Mouse (Mus musculus) cerebellum, postnatal 14 days (tissue): ENCODE measurements at regions not wholly inside any gene's neighbourhood (a gene's known extent, or its start where the extent isn't known, plus 50 kb on each side); places are given as distances from the start of the nearest gene placed in this dataset.
A peak's percentile ranks its signal among the peaks of the same experiment; 100 is the strongest.
"Not testable (repeated sequence)": the region's sequence is repeated elsewhere in the genome, so short reads cannot be mapped to it uniquely, and the experiment has no call there.

Experiments used
- DNase-seq, 2 experiments: peaks; one replicate each; pipeline ENCODE4 v3.0.0; 2021; ENCODE audit warnings: mixed read lengths in 2 of 2

DNA sequence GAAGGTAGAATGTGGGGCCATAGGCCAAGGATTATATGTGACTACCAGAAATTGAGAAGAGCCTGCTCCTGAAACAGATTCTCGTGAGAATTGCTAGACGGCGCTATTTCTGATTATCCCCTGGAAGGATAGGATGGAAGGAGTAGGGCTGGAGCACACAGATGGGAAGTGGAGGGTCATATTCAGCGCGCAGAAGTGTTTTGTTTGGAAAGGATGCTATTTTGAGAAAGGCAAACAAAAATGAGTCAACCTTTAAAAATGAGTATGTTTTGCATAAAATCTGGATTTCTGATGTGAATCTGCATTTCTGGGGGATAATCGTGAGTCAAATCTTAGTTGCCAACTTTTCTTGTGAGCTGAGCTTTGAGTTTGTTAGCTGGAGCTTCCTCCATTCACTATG lies 58.1 kb upstream of the Fshb start:
- no peak for DNase-seq

DNA sequence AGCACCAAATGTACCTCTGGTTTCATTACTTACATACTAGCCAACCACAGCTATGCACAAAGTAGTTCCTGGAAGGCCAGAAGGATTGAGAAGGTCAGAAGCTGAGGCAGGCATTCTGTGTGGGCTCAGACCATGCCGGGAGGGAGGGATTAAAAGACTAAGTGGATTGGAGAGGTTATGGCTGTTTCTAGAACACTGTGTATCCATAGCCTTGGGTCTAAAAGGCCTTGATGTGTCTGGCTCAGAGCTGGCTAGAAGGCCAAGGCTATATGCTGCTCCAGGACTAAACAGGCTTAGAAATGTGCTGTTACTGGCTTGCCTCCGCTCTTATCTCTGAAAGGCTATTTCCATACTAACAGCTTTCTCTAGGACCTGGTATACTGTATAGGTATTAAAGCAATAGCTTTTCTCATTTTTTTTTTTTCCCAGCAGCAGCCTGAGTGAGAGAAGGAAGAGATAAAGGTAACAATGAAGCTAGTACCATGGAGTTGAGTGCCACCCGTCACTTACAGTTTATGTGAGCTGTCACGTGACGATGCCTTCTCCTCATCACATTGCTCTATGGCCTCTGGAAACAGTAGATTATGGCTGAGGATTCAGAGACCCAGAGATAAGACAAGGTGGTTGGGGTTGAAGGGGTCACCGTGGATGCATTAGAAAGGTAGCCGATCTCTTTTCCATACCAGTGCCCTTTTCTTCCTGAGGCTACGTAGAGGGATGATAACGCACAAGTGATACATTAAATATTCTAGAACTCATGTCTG lies 59.4 kb upstream of the Fshb start:
- DNase-seq: no peak

DNA sequence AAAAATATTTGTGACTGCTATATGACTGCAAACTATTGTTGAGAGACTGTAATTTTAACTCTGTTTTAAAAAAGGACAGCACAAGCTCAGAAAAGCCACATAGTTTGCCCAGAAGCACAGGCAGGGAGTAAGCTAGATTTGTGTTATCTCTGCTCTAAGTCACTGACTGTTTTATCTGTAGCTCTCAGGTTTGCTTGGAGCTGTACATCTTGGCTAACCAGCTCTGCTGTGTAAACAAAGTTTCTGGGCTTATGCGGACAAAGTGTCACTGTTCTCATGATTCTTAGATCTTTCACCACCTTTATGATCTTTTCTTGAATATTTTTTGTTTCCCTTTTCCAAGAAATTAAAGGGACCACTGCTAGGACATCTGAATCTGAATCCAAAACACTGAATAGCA lies 60.2 kb upstream of the Fshb start:
- DNase-seq: no peak

DNA sequence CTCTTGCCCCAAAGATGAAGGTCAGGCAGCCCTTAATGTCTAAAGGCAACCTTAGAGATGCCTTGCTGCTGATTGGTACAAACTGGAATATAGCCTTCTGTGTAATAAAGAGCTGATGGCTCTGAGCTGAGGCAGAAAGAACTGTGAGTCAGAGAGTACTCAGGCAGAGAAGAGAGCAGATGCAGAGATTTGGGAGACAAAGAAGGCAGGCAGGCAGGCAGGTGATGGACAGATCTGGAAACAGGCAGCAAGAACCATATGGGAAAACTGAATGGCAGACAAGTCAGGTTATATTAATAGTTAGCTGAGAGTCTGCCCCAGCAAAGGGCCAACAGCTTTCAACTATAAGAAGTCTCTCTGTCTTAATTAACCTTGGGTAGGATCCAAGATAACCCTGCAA lies 73.7 kb upstream of the Fshb start:
- no peak for DNase-seq

DNA sequence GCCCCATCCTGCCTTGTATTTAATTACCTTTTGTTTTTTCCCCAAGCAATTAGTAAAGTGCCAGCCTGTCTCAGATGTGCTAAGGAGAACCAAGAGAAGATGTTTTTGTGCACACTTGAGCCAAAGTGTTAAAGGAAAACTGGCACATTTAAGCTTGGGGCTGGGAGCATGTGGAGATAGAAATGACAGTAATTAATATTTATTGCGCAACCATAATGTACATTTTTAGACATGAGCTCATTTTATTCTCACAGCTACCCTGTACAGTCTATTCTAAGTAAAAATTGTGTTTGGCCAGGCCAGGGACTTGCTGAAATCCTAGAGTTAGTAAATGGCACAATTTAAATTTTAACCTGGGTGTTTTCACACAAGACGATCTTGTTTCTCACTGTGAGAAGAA lies 89.9 kb upstream of the Fshb start:
- no peak for DNase-seq

DNA sequence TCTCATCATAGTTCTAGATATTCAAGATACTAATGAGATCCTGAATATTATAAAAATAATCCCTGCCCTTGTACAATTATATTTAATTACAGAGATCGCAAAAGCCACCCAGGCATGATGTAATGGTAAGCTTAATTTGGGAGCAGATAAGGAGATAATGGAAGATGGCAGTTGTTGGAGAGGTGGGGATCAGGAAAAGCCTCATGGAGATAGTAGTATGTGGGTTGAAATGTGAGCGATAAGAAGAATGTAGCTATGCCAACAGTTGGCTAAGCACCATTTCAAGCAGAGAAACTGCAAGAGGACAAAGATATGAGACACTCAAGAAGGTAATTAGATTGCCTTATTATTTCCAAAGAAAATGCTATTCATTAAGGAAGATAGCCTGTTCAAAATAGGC lies 90.4 kb upstream of the Fshb start:
- DNase-seq: no peak

DNA sequence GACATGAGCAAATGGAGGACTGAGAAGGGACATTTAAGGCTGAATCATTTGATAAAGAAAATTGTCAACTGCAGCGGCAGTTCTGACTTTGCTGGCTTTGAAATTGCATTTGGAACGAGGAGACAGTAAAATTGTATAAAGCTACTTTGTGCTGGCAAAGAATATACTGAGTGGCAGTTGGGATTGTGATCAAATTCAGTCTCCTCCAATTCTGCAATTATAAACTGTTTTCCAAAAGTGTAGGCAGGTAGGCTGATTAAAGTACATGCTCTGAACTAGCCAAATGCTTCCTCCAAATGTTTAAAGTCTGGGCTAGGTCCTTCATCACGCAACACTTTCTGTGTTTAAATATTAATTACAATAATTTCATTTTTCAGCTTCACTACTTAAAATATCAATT lies 90.9 kb upstream of the Fshb start:
- DNase-seq: no peak

DNA sequence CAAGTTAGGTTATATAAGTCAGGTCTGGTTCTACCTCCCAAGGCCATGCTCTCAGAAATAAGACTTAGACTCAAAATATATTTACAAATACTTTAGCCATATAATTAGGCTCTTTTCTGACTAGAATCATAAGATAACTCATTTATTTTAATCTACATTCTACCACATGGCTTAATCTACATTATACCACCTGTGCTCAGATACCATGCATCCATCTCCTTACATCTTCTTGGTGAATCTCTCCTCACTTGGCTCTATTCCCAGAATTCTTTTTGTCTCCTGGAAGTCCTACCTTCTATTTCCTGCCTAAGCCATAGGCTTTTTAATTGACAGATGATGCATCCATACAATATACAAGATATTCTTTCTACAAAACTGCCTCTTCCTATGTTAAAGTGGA lies 92.4 kb upstream of the Fshb start:
- no peak for DNase-seq

DNA sequence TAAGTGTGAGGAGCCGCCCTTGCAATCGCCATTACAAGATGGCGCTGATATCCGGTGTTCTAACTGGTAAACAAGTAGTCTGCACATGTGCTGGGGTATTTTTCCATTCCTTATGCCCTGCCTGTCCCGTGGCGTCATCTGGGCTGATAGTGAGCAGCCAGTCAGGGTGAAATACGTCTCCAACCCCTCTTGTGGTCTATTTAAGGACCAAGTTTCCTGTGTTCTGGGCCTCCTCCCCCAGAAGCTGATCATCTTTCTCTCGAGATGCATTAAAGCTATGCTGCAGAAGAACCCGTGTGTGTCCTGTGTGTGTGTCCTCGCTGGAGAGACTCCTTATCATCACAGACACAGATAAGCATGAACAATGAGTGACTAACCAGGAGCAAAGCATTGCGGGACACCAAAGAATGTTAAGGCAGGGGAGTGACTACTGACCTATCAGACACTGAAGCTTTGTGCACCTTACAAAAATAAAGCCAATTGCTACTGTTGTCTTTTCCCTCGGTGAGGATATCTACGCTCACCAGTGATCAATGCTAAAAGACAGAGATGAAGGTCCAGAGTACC lies 99.5 kb upstream of the Fshb start:
- not testable (repeated sequence) for DNase-seq

DNA sequence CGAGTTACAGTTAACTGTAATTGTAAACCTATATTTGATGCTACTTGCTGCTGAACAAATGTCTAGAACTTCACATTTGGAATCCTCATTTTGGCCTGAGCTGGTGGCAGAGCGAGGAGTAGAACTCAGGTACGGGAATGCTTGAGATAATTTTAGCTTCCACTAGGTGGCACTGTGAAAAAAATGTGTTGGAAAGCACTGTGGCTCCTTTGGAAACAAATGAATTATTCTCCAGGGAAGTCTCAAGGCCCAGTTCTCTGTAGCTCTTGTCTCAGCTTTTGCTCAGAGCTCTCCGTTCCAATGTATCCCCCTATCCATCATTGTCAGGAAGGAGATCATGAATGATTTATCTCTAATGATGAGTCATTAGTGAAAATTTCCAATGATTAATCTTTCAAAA lies 114.7 kb upstream of the Kcna4 start:
- DNase-seq: peak; percentile 26 to 44

DNA sequence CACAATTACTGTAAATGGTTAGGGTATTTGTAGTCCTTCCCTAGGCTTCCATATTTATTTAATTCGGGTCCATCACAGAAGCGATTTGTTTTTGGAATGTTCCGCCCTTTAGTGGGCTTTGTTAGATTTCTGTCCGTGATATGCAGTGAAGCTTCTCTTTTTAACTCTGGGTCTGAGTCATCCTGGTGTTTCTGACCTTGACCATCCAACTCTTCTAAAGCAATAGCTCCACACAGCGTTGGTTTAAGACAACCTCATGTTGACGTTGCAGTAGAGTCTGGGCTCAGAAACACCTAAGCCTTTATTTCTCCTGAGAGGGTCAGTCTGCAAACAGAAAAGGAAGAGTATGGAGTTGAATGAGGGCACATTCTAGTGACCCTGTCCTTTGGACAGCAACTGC lies 107.4 kb upstream of the Kcna4 start:
- DNase-seq: no peak

DNA sequence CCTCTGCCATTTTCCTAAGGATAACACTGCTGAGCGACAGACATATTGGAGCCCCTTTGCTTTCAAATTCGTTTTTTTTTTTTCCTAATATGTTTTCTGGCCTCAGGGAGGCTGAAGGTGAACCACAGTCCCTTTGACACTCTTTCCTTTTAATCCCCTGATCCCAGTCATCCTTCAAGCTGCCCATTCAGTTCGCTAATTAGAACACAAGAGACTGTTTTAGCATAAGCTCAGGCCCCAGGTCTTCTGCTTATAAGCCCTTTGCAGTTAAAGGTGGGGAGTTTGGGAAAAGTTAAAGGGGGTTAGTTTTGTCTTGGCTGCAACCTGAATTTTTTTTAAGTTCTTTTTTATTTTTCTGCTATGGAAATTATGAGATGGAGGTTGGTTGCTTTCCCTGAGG lies 105.6 kb upstream of the Kcna4 start:
- no peak for DNase-seq

DNA sequence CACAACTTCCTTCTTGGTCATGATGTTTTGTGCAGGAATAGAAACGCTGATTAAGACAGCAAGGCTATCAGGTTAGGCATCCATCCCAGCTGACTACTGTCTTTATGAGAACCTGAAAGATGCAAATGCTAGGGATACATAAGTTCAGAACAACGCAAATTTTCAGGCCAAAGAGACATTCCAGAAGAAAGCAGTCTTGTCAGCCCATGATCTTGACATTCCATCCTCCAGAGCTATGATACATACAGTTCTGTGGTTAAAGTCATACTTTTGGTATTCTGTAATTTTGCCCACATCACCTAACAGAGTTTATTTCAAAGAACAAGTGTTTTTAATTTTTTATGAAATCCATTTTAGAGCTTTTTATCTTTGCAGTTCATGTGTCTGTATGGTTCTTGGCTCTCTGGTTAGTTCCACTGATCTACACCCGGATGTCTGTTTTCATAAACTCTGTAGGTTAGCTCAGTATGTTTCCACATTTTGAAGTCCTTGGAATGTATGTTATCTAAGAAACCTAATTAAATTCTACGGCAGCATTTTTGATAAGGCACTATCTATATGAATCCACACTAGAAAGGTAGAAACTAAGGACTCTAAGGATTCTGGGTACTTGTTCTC lies 88.5 kb upstream of the Kcna4 start:
- no peak for DNase-seq

DNA sequence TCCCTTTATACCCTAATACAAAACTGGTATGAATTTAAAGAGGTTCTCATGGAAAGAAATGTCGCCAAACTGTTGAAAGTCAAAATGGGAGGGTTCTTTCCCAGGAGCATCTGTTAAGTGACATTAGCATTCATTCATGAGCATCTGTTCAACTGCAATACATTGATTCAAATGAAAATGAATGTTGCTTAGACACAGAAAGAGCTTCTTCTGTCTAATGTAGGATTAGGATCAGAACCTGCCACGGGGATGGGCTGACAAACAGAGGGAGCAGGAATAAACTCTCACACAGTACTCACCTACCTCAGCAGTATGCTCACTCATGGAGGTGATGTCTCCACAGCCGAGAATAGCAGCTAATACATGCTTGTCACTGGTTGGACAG lies 88.0 kb upstream of the Kcna4 start:
- DNase-seq: no peak

DNA sequence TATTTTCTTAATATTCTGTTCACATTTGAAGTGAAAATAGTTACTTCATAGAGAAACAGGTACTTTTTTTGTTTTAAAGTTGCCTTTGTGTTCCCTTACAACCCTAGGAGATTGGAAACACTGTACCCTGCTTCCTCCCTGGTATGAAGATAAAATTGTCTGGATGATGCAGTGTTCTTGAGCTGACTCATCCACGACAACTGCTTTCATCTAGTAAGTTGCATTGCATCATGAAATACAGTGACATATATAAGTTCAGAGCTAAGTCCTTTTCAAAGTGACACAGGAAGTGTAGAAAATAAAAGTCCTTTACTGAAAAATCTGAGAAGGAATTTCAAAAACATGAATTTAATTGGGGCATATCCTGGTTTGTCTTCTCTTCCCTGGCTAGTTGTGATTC lies 68.9 kb upstream of the Kcna4 start:
- DNase-seq: no peak

DNA sequence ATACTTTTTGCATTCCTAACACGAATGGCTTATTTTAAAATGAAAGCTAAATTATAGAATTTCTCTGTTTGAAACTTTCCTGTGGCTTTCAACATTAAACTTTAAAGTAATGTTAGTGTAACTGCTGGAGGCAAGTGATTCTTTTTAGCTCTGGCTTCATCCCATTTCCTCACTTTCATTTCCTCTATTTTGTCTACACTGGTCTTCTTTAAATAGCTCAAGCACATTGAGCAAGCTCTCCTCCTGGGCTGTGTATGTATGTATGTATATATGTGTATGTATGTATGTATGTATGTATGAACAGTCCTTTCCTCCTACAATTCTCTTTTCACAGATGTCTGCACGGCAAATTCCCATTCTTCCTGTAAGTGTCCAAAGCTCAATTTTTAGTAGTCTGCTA lies 65.8 kb upstream of the Kcna4 start:
- no peak for DNase-seq

DNA sequence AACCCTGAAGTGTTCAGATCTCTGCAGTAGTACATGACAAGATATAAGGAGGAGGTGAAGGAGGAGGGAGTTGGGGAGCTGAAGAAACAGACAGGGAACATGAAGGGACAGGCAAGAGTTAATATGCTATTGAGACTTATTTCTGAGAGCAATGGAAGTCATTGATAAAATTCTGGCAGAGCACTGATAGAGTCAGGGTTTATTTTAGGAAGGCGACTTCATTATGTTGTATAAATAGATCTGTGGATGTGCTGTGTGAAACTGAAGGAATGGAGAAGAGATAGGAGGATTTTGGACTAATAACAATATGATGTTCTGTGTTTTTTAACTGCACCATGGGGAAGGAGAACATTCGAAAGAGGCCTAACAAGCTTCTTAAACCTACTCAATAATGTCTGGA lies 63.0 kb upstream of the Kcna4 start:
- no peak for DNase-seq

DNA sequence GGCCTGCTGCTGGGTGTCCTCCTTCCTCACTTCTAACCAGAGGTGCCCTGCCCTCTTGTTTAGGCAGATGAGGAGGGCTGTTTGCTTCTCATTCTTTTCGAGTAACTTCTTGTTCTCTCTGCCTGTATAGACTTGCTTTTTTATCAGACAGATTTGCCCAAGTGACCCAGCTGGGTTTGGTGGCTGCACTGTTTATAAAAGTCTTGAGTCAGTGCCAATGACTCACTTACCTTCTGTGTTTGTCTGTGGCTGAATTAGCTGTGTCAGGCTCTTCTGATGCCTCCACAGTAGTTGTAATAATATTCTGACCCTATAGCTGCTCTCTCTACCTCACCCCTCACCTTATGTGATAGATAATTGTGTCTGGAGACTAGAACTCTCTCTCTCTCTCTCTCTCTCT lies 62.2 kb upstream of the Kcna4 start:
- DNase-seq: no peak

DNA sequence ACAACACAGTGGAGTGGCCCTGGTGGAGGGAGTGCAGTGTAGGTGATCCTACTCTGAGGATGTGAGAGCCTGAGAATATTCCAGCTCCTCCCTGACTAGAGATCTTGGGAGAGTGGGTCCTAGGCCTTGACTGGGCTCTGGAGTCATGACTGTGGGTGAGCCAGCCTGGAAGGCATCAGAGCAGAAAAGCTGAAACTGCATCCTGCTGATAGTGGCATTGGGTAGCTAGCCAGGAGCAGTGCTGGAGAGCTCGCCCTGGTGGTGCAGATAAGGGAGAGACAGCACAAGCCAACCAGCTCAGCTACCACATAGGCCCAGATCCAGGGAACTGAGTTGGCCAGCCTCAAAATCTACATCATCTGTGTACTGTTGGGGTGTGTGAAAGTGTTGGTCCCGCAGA lies 58.8 kb upstream of the Kcna4 start:
- peak in 1 of 2 experiments; percentile 1 for DNase-seq

DNA sequence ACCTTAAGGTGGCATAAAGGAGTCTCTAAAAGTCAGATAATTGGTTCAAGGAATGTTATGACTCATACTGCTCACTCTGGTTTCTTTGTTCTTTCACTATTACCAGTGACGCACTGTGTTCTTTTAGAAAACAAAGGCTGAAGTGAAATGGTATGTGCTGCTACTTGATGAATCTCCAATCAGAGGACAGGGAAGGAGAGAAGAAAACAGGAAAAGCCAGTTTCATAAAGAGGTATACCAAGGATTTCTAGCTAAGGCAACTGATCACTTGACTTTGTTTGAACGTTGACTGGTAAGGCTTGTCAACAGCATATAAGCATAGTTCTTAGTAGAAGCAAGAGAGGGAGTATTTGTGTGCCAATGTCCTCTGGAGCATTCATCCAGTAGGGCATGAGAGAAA lies 57.6 kb upstream of the Kcna4 start:
- DNase-seq: no peak
